Mouse (Mus musculus) heart, adult 2 months (tissue): Measurements from ENCODE around the gene Ccdc177. TPM values are rescaled to one million over a fixed set of nuclear protein-coding genes. Genes with fewer than 3 reads are reported as not detected.

ENCODE experiments used
- DNase-seq, 2 experiments: peaks; one replicate each; pipeline ENCODE4 v3.0.0; 2021
- H3K27ac ChIP-seq: fragments of 200-600 bp; 2 replicates; pipeline ENCODE4 v1.8.1; 2022
- H3K27me3 ChIP-seq: fragments of 200-500 bp; 2 replicates; pipeline ENCODE4 v1.6.1; 2012; ENCODE audit warnings: mild to moderate bottlenecking, low read length, inconsistent platforms, mixed read lengths; ENCODE audit not compliant: control insufficient read depth, insufficient read depth
- H3K36me3 ChIP-seq: fragments of 200-500 bp; 2 replicates; pipeline ENCODE4 v1.6.1; 2012; ENCODE audit warnings: low read length, inconsistent platforms; ENCODE audit not compliant: control insufficient read depth, insufficient read depth
- H3K4me1 ChIP-seq: fragments of 200-500 bp; 2 replicates; pipeline ENCODE4 v1.6.1; 2011; ENCODE audit warnings: low read length; ENCODE audit not compliant: control insufficient read depth, insufficient read depth
- H3K4me3 ChIP-seq: fragments of 200-600 bp; 2 replicates; pipeline ENCODE4 v1.8.1; 2022
- H3K79me2 ChIP-seq: fragments of 200-500 bp; replicated peaks from 2 replicates; pipeline ENCODE4 v1.6.1; 2012; ENCODE audit warnings: mild to moderate bottlenecking, inconsistent platforms, low read length, moderate library complexity, mixed read lengths; ENCODE audit not compliant: control insufficient read depth, insufficient read depth
- H3K9ac ChIP-seq: fragments of 200-500 bp; 2 replicates; pipeline ENCODE4 v1.6.1; 2012; ENCODE audit warnings: low read depth, mild to moderate bottlenecking, control low read depth, inconsistent platforms, low read length, mixed read lengths
- CTCF ChIP-seq: fragments of 200-600 bp; IDR thresholded peaks from 2 replicates; pipeline ENCODE4 v1.8.1; 2022; ENCODE audit warnings: antibody characterized with exemption, mild to moderate bottlenecking, moderate library complexity
- EP300 ChIP-seq: fragments of 200-500 bp; IDR thresholded peaks from 2 replicates; pipeline ENCODE4 v1.6.1; 2011; ENCODE audit warnings: low read depth, low read length, control low read depth; ENCODE audit not compliant: insufficient read depth
- POLR2A ChIP-seq: fragments of 200-500 bp; IDR thresholded peaks from 2 replicates; pipeline ENCODE4 v1.6.1; 2011; ENCODE audit warnings: mild to moderate bottlenecking, low read depth, low read length, control low read depth; ENCODE audit not compliant: insufficient read depth
- WGBS: fragments of 180-500 bp; shearing (Covaris S2); methylation state at CpG from one replicate; pipeline ENCODE4 v1.1.7; 2018; 5-methylcytosine and 5-hydroxymethylcytosine counted together
- intact Hi-C: fragments of 180-260 bp; cut with DNase I; formaldehyde crosslinking; loops from one replicate; pipeline ENCODE4 v1.15.1; 2025
- polyA plus RNA-seq: library from polyadenylated mRNA; depleted of rRNA; stranded (reverse); fragments of >200 nt; gene quantifications from 2 replicates; pipeline ENCODE4 v1.2.3, GENCODE M21; 2012; rRNA removed
- total RNA-seq, 2 experiments: library from RNA; stranded (reverse); gene quantifications; 2 replicates each; pipeline ENCODE4 v1.2.3; 2021

The Ccdc177 gene
- total and polyA plus RNA-seq, 3 experiments: 0.05 TPM; not detected in 2

GRCm38 (mm10) chr12:80706915-80707604, 53.4 kb downstream of the Ccdc177 start:
- Histone ChIP-seq H3K36me3 (no peaks in the 10 kb centered on the region), H3K27ac (no peak overlapping the region), H3K4me3 (no peak overlapping the region), H3K27me3 (no peaks in the 10 kb centered on the region), H3K79me2 (no peaks in the 10 kb centered on the region), H3K9ac (no peak overlapping the region), H3K4me1 (no peaks in the 10 kb centered on the region)
- 30% methylated on average over 6 of the region's 6 CpGs for WGBS
- intact Hi-C loops: no loop called here
- no peak for TF ChIP-seq POLR2A
- no peak for TF ChIP-seq CTCF
- TF ChIP-seq EP300: no peak
- peak in 1 of 2 experiments; percentile 11 for DNase-seq

GRCm38 (mm10) chr12:80706208-80706914, 54.1 kb downstream of the Ccdc177 start:
- no peak overlapping the region for H3K9ac ChIP-seq
- no peaks in the 10 kb centered on the region for H3K36me3 ChIP-seq
- no peak for DNase-seq
- no peaks in the 10 kb centered on the region for H3K4me1 ChIP-seq
- WGBS: 49% methylated on average over 11 of the region's 11 CpGs
- H3K79me2 ChIP-seq: no peaks in the 10 kb centered on the region
- no peaks in the 10 kb centered on the region for H3K27me3 ChIP-seq
- TF ChIP-seq POLR2A (no peak), EP300 (no peak), CTCF (no peak)
- no peak overlapping the region for H3K27ac ChIP-seq
- no peak overlapping the region for H3K4me3 ChIP-seq
- intact Hi-C loops: no loop called here

Other genes starting within 250 kb of the Ccdc177 start
- gene Galnt16, start 242.4 kb downstream of the Ccdc177 start, total RNA-seq: 1 to 10 TPM; 2.0 to 3.0 TPM
- 3.0 and 3.4 TPM in 2 replicates for gene Galnt16, start 242.4 kb downstream of the Ccdc177 start, polyA plus RNA-seq
- gene Slc39a9, start 116.8 kb downstream of the Ccdc177 start, total RNA-seq: 10 to 100 TPM; 15.6 to 17.4 TPM
- 18.1 and 24.7 TPM in 2 replicates for gene Slc39a9, start 116.8 kb downstream of the Ccdc177 start, polyA plus RNA-seq
- gene Erh, start 116.3 kb downstream of the Ccdc177 start, total RNA-seq: 10 to 100 TPM; 17.9 to 23.8 TPM
- gene Erh, start 116.3 kb downstream of the Ccdc177 start, polyA plus RNA-seq: 22.4 and 29.5 TPM in 2 replicates
- not detected for gene Plekhd1, start 68.1 kb downstream of the Ccdc177 start, total RNA-seq
- gene Plekhd1, start 68.1 kb downstream of the Ccdc177 start, polyA plus RNA-seq: 0.27 and 0.41 TPM in 2 replicates
- 10 to 100 TPM; 67.4 to 78.6 TPM for gene Susd6, start 29.8 kb upstream of the Ccdc177 start, total RNA-seq
- 50.1 and 75.8 TPM in 2 replicates for gene Susd6, start 29.8 kb upstream of the Ccdc177 start, polyA plus RNA-seq
- 100 to 1,000 TPM; 115 to 126 TPM for gene Srsf5, start 184.8 kb upstream of the Ccdc177 start, total RNA-seq
- gene Srsf5, start 184.8 kb upstream of the Ccdc177 start, polyA plus RNA-seq: 217 and 259 TPM in 2 replicates
- gene Slc10a1, start 208.0 kb upstream of the Ccdc177 start, total RNA-seq: not detected
- gene Slc10a1, start 208.0 kb upstream of the Ccdc177 start, polyA plus RNA-seq: 0.61 TPM in 1 of 2 replicates, not detected in the other